Comparison of ENCODE assay signal across 7 mouse cellular contexts in the genomic region with DNA sequence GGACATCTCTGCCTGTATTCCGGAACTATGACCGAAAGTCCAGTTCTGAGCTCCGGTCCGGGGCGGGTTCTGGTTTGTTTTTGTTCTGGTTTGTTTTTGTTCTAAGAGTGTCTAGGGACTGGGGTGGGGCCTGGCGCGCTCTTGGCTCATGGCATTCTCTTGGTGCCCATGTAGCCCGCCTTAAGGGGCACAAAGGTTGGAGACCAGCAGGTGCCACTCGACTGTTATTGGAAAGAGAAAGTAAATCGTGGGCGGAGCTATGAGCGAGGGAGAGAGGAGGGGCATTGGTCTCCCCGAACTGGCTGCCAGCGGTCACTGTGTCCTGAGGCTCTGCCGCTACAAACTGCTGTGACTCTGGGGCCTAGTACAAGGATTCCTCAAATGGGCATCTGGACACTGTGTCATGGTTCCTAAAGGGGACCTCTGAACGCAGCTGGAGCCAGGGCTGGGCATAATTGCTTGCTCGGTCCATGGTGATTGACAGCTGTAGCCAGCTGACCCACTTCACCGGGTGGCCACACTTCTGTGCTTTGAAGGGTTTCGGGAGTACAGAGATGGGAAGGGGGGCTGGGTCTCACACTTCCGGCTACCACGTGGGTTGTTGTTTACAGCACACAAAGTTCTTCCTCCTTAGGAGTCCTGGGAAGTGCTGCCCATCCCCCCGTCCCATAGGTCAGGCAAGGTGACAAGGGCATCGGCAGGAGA. TPM values are rescaled to one million over a fixed set of nuclear protein-coding genes. Genes with fewer than 3 reads are reported as not detected.
DNase-seq lines count a peak whose midpoint lies in the region; ATAC-seq and TF ChIP-seq lines count a peak whose summit lies in the region.

No protein-coding gene starts in this region.

- intact Hi-C loops in heart, postnatal 10 days (cut with DNase I), result no loop called here

- ATAC-seq in G1E (ENCODE audit: extremely low read depth, insufficient number of reproducible peaks, low FRiP score, poor library complexity, severe bottlenecking), result peak; percentile 30; the same call in 1 of the 2 replicates

- H3K4me1 ChIP-seq in G1E (ENCODE audit: insufficient read depth, low read depth, low read length), result peaks cover 59% of the 10 kb centered on the region
- peaks cover 48% of the 10 kb centered on the region for H3K4me1 ChIP-seq in erythroblast, embryonic 14.5 days (ENCODE audit: control insufficient read depth)
- peaks cover 79% of the 10 kb centered on the region for H3K4me1 ChIP-seq in megakaryocyte, embryonic 14.5 days

- peaks cover 2% of the 10 kb centered on the region; the same call in 1 of the 2 replicates for H3K27me3 ChIP-seq in G1E (ENCODE audit: insufficient read depth, low read length)
- peaks cover 17% of the 10 kb centered on the region for H3K27me3 ChIP-seq in erythroblast, embryonic 14.5 days (ENCODE audit: control insufficient read depth)
- H3K27me3 ChIP-seq in megakaryocyte, embryonic 14.5 days (replicated peaks), result peaks cover 1% of the 10 kb centered on the region

- H3K9me3 ChIP-seq in G1E (replicated peaks), result no peaks in the 10 kb centered on the region
- H3K9me3 ChIP-seq in erythroblast, embryonic 14.5 days (ENCODE audit: control insufficient read depth, low read length), result no peaks in the 10 kb centered on the region; the same call in 1 of the 2 replicates
- no peaks in the 10 kb centered on the region for H3K9me3 ChIP-seq in megakaryocyte, embryonic 14.5 days

- no peak for TF ChIP-seq CTCF in G1E (IDR thresholded peaks at IDR 0.05; ENCODE audit: low read depth, low read length)

- peak overlapping the region; percentile 86 for H3K4me3 ChIP-seq in G1E (ENCODE audit: low read depth, low read length)
- peak overlapping the region; percentile 72 for H3K4me3 ChIP-seq in erythroblast, embryonic 14.5 days (replicated peaks)
- peak overlapping the region; percentile 100 for H3K4me3 ChIP-seq in megakaryocyte, embryonic 14.5 days (replicated peaks)

- DNase-seq in G1E (ENCODE audit: low spot score), result no peak
- DNase-seq in adrenal gland, postnatal 14 days, result peak; percentile 86
- peak; percentile 89 to 90 for DNase-seq in heart, postnatal 10 days
- peak; percentile 88 to 94 for DNase-seq in kidney, postnatal 25 days
- DNase-seq in spleen, postnatal 10 days (ENCODE audit: low spot score in 2 of 2), result peak; percentile 73 to 79

- H3K36me3 ChIP-seq in G1E (replicated peaks), result peaks cover 65% of the 10 kb centered on the region
- H3K36me3 ChIP-seq in erythroblast, embryonic 14.5 days (ENCODE audit: control insufficient read depth), result peaks cover 36% of the 10 kb centered on the region
- peaks cover 60% of the 10 kb centered on the region for H3K36me3 ChIP-seq in megakaryocyte, embryonic 14.5 days (replicated peaks; ENCODE audit: low read length)

RNA-seq across cellular contexts. Expression of a gene that starts 0.8 kb away (rescaled TPM):
- total RNA-seq in G1E (2014; fragmentation: Nextera tagmentation) (23.6 and 26.7 TPM in 2 replicates), G1E (2017) (7.1 and 9.9 TPM in 2 replicates)
- polyA plus RNA-seq in G1E (2012), result 49.9 and 50.5 TPM in 2 replicates
- total RNA-seq in adrenal gland, postnatal 14 days (2021), result 1,289 and 1,648 TPM in 2 replicates
- polyA plus RNA-seq in erythroblast, embryonic 14.5 days (2012), result 3.0 and 3.4 TPM in 2 replicates
- 100 to 1,000 TPM; 244 to 353 TPM for total RNA-seq in heart, postnatal 10 days (2021)
- 230 and 314 TPM in 2 replicates for polyA plus RNA-seq in megakaryocyte, embryonic 14.5 days (2012; ENCODE audit: insufficient read depth, low replicate concordance)

RNA-seq across cellular contexts. Expression of a gene that starts 5.1 kb away (rescaled TPM):
- total RNA-seq in G1E (2014; fragmentation: Nextera tagmentation) (not detected in 2 replicates), G1E (2017) (0.44 TPM in 1 of 2 replicates, not detected in the other)
- not detected in 2 replicates for polyA plus RNA-seq in G1E (2012)
- total RNA-seq in adrenal gland, postnatal 14 days (2021), result 14.2 and 23.2 TPM in 2 replicates
- 0.06 and 0.12 TPM in 2 replicates for polyA plus RNA-seq in erythroblast, embryonic 14.5 days (2012)
- 10 to 100 TPM; 23.2 to 26.1 TPM for total RNA-seq in heart, postnatal 10 days (2021)
- 19.4 and 29.4 TPM in 2 replicates for polyA plus RNA-seq in megakaryocyte, embryonic 14.5 days (2012; ENCODE audit: insufficient read depth, low replicate concordance)

RNA-seq across cellular contexts. Expression of a gene that starts 8.6 kb away (rescaled TPM):
- total RNA-seq in G1E (2014; fragmentation: Nextera tagmentation), result 939 and 1,045 TPM in 2 replicates
- 1,867 and 2,370 TPM in 2 replicates for total RNA-seq in G1E (2017)
- 5,272 and 6,746 TPM in 2 replicates for polyA plus RNA-seq in G1E (2012)
- 908 and 1,128 TPM in 2 replicates for total RNA-seq in adrenal gland, postnatal 14 days (2021)
- 584 and 1,051 TPM in 2 replicates for polyA plus RNA-seq in erythroblast, embryonic 14.5 days (2012)
- 1,000 to 10,000 TPM; 1,065 to 1,124 TPM for total RNA-seq in heart, postnatal 10 days (2021)
- 6,138 and 9,533 TPM in 2 replicates for polyA plus RNA-seq in megakaryocyte, embryonic 14.5 days (2012; ENCODE audit: insufficient read depth, low replicate concordance)

RNA-seq across cellular contexts. Expression of a gene that starts 11.4 kb away (rescaled TPM):
- total RNA-seq in G1E (2014; fragmentation: Nextera tagmentation) (6.4 and 13.8 TPM in 2 replicates), G1E (2017) (18.1 and 24.3 TPM in 2 replicates)
- polyA plus RNA-seq in G1E (2012), result 8.0 and 13.3 TPM in 2 replicates
- 199 and 204 TPM in 2 replicates for total RNA-seq in adrenal gland, postnatal 14 days (2021)
- polyA plus RNA-seq in erythroblast, embryonic 14.5 days (2012), result 1.0 and 1.1 TPM in 2 replicates
- 100 to 1,000 TPM; 297 to 312 TPM for total RNA-seq in heart, postnatal 10 days (2021)
- polyA plus RNA-seq in megakaryocyte, embryonic 14.5 days (2012; ENCODE audit: insufficient read depth, low replicate concordance), result 56.1 and 168 TPM in 2 replicates

RNA-seq across cellular contexts. Expression of a gene that starts 11.9 kb away (rescaled TPM):
- total RNA-seq in G1E (2014; fragmentation: Nextera tagmentation) (22.9 and 29.6 TPM in 2 replicates), G1E (2017) (8.8 and 8.9 TPM in 2 replicates)
- 40.1 and 59.6 TPM in 2 replicates for polyA plus RNA-seq in G1E (2012)
- 3.5 and 5.9 TPM in 2 replicates for total RNA-seq in adrenal gland, postnatal 14 days (2021)
- polyA plus RNA-seq in erythroblast, embryonic 14.5 days (2012), result 5.6 and 9.3 TPM in 2 replicates
- 1 to 10 TPM; 2.3 to 3.5 TPM for total RNA-seq in heart, postnatal 10 days (2021)
- 13.0 and 25.6 TPM in 2 replicates for polyA plus RNA-seq in megakaryocyte, embryonic 14.5 days (2012; ENCODE audit: insufficient read depth, low replicate concordance)

Comparison
In these comparisons a context has a peak if more than half of its experiments do, and no peak if none do; other contexts are left out.
1. RNA of a gene that starts 0.8 kb away (total RNA-seq): 1,289 to 1,648 TPM in adrenal gland, postnatal 14 days and 244 to 353 TPM in heart, postnatal 10 days; 7.1 to 26.7 TPM in G1E; every median in the first group is over 4 times any median in the second.
2. RNA of a gene that starts 5.1 kb away (total RNA-seq): 23.2 to 26.1 TPM in heart, postnatal 10 days and 14.2 to 23.2 TPM in adrenal gland, postnatal 14 days; 0.44 TPM in G1E; every median in the first group is over 10 times any median in the second.
3. Peak in every context shown above with its lines, with median percentiles within 50 percentile points of each other: H3K4me3 ChIP-seq.